Mouse (Mus musculus): Measurements from ENCODE around the gene Armc2.

Gene Armc2

DNA sequence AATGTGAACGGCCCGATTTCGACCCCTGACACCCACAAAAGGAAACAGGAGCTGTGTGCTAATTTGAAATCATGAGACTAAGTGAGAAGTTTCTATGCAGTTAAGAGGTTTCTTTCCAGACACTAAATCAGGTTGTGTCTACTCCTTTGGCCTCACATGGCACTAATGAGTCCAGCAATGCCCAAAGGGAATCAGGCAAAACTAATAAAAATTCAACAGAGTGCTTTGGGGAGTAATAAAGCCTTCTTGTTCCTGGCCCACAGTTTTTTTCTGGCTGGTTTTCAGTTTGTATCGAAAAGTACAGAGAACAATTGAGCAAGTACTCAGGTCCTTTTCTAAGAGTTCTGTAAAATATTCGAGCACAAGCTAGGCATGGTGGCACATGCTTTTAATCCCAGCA, 4.2 kb downstream of the Armc2 start:
- DNase-seq (ENCODE audit: inconsistent ontology term) = no peak

DNA sequence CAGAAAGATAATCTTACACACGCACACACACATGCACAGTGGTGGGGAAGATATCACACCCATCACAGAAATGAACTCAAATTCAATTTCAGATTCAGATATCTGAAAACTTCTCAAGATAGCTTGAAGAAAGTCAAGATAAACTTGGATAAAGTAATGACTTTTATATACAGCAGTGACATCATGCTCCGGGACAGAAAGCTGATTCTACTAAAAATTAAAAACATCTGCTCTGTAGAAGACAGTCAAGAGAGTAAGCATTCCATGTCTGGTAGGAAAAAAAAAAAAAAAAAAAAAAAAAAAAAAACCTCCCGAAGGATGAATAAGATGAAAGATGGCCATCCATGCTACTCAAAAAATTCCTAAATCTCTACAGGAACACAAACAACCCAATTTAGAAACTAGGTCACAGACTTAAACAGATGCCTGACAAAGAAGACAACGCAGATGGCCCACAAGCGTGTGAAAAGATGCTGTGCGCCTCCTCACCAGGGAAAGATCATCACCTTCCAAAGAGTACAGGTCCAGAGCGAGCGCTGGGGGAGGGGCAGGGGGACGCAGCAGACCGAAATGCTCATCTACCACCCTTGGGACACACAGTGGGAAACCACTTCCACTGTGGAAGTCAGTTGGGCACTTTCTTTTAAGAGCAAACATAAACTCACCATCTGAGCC, 7.3 kb downstream of the Armc2 start:
- DNase-seq (ENCODE audit: inconsistent ontology term) = no peak

DNA sequence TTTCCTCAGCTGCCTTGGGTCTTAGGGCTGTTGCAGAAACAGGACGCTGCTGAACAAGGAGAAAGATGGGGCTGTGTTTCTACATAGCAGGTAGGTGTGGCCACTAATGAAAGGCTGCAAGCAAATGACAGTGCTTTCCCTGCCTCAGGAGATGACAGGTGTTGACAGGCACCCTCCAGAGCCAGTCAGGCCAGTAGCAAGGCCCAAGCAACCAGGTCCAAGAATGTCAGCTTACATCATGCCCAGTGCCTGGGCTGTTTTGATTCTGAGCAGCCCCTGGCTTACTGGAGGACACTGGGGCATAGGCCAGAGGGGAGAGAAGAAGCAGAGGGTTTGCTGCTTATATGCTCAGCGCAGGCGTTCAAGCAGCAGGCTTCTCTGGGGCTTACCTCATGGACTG, 13.0 kb downstream of the Armc2 start:
- no peak for DNase-seq (ENCODE audit: inconsistent ontology term)

DNA sequence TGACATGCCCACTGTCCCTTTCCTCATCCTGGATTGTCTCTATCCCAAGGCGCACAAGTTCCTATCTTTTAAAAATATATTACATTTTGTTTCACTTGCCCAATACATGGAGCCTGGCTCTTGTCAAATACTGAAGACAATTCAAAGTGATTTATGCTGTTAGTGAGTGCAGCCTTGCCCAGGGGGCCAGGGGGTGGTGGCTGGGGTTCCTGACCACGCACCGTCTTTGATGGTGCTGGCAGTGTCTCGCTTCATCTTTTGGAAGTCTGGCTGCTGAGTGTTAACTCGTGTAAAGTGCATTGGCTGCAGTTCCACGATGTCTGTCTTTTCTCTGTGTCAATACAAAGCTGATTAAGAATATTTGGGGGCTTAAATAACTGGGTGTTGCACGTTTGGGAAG, 13.6 kb downstream of the Armc2 start:
- DNase-seq (ENCODE audit: inconsistent ontology term) = no peak

DNA sequence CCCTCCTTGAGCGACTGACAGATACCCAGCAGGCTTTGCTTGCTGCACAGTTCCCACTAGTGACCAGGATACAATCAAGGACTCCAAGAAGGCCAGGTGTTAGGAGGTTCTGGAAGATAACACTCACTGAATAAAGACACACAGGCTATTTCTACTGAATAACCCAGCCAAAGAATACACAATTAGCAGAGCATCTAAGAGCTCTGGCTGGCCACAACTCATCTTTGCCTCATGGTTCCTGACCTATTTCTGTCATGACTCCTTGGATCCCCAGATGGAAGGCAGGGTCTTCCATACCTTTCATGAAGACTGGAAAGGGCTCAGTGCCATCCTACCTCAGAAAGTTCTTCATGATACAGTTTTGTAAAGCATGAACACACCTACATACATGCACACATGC, 14.2 kb downstream of the Armc2 start:
- no peak for DNase-seq (ENCODE audit: inconsistent ontology term)

DNA sequence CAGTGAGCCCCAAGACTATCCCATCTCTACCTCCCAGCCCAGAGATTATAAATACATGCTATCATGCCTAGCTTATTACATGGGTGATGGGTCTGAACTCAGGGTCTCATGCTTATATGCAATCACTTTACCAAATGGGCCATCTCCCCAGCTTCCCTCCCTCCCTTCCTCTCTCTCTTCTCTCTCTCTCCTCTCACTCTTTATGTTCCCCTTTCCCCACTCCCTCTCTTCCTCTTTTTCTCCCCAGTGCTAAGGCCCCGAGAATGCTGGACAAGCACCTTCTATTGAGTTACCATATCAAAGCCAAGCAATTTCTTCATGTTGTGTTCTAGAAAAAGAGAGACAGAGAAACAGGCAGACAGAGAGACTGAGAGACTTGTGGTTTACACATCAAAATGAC, 14.7 kb downstream of the Armc2 start:
- no peak for DNase-seq (ENCODE audit: inconsistent ontology term)

DNA sequence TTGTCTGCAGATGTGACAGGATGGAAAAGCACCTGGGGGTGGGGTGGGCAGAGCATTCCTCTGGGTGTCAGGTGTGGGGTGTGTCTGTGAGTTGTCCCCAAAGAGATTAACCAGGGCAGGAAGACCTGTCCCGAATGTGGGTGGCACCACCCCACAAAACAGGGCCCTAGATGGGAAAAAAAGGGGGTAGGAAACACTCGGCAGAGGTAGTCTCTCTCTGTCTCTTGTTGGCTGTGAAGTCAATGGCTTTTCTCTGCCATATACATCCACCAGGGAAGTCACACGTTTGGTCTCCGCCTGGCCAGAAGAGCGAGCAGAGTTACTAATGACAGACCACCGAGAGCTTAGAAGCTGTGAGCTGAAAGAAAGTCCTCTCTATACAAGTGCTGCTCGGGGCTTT, 15.8 kb downstream of the Armc2 start:
- no peak for DNase-seq (ENCODE audit: inconsistent ontology term)

DNA sequence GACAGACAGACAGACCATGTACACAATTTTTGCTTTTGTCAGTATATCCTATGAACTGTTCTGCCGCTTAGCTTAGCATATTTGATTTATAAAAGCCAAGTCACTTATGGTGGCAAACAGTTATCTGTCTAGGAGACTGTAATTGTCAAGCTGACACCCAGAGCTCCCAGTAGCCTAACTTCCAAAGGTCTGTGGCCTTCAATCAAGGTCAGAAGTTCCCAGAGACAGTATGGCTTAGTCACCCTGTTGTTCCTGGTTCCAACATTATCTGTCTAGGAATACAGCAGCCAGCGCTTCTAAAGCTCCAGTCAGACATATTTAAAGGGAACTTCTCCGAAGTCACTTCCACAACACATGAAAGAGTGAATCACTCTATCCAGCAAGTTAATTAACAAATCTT, 17.0 kb downstream of the Armc2 start:
- DNase-seq (ENCODE audit: inconsistent ontology term) = no peak

DNA sequence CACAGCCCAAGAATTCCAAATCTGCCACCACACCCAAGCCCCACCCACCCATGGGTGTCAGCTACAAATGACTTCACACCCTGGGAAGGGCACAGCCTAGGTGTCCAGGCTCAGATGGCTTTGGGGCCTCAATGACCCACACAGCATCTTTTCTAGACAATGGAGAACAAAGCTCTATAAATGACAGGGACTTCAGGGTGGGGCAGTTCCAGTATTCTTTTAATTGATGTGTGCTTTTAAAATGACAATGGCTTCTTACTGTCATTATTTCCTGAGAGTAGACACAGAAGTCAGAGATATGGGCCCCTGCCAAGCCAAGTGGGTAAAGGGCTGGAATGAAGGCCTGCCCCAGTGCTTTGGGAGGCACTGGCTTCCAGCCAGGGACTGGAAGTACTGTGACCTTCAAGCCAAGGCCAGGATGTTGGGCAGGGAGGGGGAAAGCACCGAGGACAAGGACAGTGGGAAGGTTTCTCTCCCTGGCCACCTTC, 20.5 kb downstream of the Armc2 start:
- DNase-seq (ENCODE audit: inconsistent ontology term) = peak; percentile 29

DNA sequence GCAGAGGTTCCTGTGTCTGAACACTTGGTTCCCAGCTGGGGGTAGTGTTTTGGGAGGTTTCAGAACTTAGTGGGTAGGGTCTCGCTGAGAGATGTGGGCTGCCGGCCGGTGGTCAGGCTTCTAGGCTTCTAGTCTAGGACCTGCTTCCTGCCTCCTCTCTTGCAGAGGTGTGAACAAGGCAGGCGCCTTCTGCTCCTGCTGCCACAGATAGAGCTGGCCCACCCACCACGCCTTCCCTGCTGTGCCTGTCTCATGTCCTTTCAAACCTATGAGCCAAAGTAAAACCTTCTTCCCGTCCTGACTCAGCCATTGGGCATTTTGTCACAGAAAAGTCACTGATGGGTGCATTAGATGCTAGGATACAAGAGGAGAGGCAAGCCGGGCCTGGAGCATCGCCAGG, 22.1 kb downstream of the Armc2 start:
- DNase-seq (ENCODE audit: inconsistent ontology term) = peak; percentile 35

DNA sequence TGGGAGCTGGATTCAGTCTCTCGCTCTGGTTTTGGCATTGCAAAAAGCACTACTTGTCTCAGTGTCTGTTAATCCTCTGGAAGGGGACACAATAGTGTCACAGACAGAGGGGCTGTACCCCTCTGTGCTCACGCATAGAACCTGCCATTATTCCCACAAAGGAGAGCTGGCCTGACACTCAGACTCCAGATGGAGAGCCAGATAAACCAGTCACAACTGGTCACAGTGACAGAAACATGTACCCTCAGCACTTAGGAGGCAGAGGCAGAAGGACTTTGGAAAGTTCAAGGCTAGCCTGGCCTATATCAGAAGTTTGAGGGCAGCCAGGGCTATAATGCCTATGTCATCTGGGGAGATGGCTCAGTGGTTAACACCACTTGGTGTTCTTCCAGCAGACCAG, 23.2 kb downstream of the Armc2 start:
- no peak for DNase-seq (ENCODE audit: inconsistent ontology term)

DNA sequence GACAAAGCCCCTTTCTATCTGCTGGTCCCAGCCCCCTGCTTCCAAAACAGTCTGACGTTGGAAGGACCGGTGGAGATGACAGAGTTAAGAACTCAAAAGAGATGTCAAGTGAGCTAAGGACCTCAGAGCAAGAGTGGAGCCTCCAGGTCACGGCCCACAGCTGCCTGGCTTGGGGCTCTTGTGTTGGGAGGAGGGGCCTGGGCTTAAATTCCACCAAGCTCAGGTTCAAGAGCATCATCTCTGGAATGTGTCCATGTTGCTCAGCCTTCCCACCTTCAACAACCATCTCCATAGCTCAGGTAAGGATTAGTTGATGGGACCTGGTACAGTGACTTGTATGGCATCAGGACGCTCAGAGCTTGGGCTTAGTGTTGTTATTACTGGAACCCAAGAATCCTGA, 23.7 kb downstream of the Armc2 start:
- no peak for DNase-seq (ENCODE audit: inconsistent ontology term)

DNA sequence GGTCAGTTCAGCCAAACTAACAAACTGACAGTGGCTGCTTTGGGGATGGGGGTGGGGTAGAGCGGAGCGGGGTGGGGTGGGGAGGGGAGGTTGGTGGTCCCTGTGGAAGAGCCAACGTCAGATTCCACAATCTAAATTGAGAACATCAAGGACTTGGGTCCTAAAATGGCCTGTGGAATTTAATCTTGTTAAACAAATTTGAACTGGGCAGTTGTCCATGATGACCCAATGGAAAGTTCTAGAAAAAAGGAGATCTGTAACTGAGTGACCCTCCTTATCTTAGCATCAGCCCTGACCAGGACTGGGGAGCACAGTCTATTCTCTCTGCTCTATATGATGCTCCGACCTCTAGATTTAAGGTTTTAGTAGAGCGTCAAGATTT, 26.2 kb downstream of the Armc2 start:
- peak; percentile 69 for DNase-seq (ENCODE audit: inconsistent ontology term)

DNA sequence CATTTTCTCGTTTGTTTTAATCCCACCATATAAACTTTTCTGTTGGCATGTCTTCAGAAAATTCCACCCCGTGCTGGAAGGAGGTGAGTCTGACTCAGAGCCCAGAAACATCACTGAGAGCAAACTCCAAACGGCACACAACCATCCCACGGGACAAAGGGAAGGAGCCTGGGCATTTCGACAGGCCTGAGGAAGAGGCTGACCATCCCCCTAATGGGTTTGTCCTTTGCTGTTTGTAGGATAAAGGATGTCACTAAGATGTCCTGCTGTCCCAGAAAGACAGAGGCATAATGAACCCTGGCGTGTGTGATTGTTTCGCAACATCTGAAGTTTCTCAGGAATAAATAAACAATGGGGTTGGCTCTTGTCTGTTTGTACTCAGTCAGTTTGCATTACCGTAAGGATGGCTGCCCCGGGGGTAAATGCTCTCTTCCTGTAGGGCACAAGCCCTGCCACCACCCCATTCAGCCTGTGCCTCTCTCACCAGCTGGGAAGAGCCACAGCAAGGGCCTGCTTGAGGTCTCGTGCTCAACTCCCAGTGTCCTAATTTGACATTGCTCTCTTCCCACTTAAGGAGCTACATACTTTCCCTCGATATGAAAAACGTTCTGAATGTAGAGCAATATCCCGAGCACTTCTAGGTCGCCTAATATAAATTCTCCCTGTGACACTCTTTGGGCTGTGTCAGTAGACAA, 26.7 kb downstream of the Armc2 start:
- DNase-seq (ENCODE audit: inconsistent ontology term) = peak; percentile 94

DNA sequence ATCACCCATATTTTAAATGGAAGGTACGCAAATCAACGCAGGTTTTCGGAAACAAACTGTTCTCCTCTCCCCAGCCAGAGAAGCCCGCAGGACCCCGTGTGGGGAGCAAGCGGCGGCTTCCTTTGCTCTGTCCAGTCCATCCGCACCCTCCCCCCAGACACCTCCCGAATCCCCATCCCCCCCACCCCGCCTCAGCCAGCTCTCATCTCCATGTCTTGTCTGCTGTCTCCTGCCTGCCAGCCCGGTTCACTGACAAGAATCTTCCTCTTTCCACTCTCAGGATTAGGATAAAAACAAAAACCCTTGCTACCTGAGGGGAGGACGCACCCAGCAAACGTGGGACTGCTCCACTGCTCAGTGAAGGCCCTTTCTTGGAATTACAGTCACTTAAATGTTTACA, 27.3 kb downstream of the Armc2 start:
- no peak for DNase-seq (ENCODE audit: inconsistent ontology term)

DNA sequence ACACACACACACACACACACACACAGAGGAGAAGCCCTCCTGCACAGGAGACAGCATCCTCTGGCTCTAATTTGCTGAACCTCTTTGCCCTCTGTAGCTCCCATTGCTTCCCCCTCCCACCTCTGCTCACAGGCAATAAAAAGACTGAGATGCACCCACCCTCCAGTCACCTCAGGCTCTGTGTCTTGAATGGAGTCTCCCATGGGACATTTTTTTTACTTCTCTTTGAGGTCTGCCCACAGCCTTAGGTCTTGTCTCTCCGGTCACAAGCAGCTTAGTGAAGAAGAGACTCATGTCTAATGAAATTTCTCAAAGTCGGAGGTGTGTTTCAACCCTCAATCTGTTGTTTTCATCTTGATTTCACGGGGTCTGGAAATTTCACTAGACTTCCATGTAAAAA, 29.3 kb downstream of the Armc2 start:
- no peak for DNase-seq (ENCODE audit: inconsistent ontology term)

DNA sequence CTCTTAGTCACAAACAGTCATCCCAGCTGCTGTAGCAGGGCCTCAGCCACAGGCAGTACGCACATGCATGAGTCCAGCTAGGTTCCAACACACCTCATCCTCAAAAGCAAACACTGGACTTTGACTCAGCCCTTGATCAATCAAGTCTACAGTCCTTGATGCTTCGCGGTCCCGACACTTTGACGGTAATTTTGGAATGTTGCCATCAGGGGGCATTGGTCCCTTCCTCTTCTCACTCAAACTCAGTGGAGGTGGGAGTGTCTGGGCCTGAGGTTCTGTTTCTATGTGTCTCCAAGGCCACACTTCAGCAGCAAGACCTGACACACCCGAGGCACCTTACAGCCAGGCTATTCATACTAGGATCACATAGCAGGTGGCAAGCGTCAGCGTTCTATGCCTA, 32.1 kb downstream of the Armc2 start:
- no peak for DNase-seq (ENCODE audit: inconsistent ontology term)

DNA sequence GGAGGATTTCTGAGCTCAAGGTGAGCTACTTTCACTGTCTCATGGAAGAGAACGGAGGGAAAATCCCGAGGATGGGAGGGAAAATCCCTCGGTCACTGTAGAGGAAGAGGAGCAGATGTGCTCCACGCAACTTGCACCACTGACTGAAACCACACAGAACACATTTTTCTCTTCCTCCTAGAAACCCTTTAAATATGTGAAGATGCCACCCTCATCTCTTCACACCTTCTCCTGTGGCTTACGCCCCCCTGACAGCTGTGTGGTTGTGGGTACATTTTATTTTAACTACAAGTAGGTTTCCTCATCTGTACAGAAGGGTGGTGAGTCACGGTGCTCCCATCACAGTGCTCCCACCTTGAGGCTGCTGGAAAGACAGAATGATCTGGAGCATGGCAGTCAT, 34.0 kb downstream of the Armc2 start:
- no peak for DNase-seq (ENCODE audit: inconsistent ontology term)

DNA sequence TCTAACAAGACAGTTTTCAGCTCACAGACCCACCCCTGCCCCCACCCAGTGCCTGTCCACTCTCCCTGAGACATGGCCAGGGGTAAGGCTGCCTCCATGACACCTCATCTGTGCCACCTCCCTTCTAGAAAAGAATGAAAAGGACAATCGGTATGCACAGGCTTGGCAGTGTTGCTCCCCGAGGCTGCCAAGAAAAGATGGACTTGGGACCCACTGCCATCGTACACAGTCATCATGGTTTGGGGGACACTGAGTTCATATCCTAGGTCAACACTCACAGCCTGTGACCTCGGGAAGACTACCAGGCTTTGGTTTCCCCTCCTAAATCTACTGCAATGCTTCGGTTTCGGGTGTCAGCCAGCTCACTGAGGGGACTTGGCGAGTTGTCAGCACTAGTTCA, 35.4 kb downstream of the Armc2 start:
- DNase-seq (ENCODE audit: inconsistent ontology term) = peak; percentile 40

DNA sequence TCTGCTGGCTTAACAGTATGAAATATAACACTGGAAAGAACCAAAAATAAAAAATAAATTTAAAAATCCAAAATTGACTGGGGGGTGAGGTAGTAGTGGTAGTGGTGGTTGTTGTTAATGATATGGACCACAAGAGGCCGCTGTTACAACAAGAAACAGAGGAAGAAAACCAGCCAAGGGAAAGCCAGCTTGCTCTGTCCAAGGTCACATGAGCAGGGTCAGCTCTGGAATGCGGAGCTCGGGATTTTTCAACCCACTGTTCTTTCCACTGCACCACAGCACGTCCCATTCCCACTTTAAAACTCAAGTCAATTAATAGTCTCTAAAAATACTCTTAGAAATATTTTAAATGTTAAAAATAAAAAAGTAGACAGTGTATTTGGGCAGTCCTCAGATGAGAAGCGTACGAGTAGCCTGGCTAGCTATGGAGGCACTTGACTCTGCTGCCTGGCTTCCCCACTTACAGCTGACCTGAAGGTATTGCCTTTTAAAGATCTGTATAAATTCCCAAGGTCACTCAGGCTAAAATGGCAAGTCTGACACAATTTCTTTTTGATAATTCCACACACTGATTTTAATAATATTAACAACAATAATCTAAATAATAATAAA, 37.4 kb downstream of the Armc2 start:
- peak; percentile 82 for DNase-seq (ENCODE audit: inconsistent ontology term)

DNA sequence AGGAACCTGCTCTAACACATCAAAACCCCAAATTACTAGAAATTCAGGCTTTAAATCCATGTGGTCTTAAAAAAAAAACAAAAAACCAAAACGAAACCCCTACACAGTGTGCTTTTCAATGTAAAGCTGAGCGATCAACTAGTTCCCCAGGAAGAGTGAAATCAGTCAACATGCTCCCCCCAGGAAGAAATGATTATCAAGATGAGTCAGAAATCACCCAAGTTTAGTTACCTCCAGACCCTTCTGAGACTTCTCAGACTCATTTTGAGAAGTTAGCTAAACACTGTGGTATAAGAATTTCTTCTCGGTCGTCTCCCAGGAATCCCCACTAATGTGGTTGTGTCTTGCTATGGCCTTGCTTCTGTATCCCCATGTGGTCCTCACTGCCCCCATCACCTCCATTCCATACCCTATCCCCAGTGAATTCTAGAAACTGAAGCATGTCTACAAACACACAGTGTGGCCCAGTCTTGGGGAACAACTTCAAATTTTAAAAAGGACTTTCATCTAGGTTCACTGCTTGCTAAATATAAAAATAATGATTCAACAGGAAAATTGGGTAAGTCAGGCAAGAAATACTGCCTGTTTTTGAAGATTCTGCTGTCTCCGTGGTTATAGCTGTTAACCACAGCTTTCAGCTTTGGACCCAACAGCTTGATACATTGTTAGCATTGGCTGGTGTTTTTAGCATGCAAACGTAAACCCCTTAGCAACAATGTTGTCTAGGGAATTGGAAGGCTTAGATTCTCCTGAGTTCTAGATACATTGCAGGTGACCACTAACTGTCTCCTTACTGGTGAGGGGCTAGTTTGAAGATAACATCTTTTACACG, 39.6 kb downstream of the Armc2 start:
- no peak for DNase-seq (ENCODE audit: inconsistent ontology term)

DNA sequence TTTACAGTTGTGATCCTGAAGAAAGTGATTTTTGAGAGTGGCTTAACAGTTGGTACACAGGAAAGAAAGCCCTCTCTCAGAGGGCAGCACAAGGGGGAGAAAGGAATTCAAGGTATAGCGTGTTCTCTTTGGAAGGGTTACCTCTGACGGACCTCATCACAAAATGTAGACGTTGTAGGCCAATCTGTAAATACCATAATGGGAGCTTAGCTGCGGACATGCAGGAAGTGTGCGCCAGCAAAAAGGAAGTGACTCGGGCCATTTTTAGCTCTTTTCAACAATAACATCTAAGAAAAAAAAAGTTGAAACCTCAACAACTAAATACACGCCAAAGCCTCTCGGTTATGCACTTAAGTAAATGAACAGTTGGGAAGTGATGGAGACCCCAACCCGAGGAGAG, 45.6 kb downstream of the Armc2 start:
- DNase-seq (ENCODE audit: inconsistent ontology term) = no peak
